Mouse (Mus musculus): ENCODE data around the gene Tmx2. TPM values are rescaled to one million over a fixed set of nuclear protein-coding genes. Genes with fewer than 3 reads are reported as not detected.

Gene Tmx2
- polyA plus RNA-seq, 1 experiment from 2014 or later, result 117 TPM

DNA sequence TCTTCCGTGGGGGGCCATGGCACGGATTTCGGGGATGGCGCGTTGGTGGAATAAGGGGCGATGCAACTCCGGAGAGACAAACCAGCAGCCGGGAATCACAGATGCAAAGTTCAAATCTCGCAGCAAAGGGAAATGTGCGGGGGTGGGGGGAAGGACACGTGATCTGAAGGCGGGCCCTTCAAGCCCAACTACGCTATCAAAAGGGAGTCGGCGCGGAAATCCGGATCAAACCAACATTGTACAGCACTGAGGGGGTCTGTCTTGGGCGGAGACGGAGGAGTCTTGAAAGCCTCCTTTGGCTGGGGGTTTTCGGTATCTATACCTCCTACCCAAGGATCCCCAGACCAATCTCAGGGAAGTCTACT is 8.4 kb downstream of the Tmx2 start, which contains the start of gene Selenoh:
Gene Selenoh (minus strand): TSS at position 202 of the 365 bp plus-strand sequence.
- WGBS, result 1% methylated on average over 20 of the region's 20 CpGs
- H3K4me1 ChIP-seq (replicated peaks; ENCODE audit: control insufficient read depth, insufficient read depth, low read length), result peaks cover 9% of the 10 kb centered on the region
- H3K9ac ChIP-seq (ENCODE audit: low read length), result peak within 1 kb of the TSS; percentile 95
- H3K36me3 ChIP-seq (ENCODE audit: control insufficient read depth, insufficient read depth, low read length), result peaks cover 18% of the 10 kb centered on the region
- peak within 1 kb of the TSS; percentile 93 for H3K27ac ChIP-seq (ENCODE audit: low read length)
- H3K27me3 ChIP-seq (ENCODE audit: control insufficient read depth, insufficient read depth, low read depth, low read length), result no peaks in the 10 kb centered on the region
- ATAC-seq (ENCODE audit: low read depth), result peak; percentile 97
- H3K4me2 ChIP-seq (ENCODE audit: low read depth, low read length), result peak within 1 kb of the TSS; percentile 81
- peak within 1 kb of the TSS; percentile 77 for H3K4me3 ChIP-seq (ENCODE audit: low read length)
- H3K9me3 ChIP-seq (ENCODE audit: control insufficient read depth, low read length), result no peaks in the 10 kb centered on the region

DNA sequence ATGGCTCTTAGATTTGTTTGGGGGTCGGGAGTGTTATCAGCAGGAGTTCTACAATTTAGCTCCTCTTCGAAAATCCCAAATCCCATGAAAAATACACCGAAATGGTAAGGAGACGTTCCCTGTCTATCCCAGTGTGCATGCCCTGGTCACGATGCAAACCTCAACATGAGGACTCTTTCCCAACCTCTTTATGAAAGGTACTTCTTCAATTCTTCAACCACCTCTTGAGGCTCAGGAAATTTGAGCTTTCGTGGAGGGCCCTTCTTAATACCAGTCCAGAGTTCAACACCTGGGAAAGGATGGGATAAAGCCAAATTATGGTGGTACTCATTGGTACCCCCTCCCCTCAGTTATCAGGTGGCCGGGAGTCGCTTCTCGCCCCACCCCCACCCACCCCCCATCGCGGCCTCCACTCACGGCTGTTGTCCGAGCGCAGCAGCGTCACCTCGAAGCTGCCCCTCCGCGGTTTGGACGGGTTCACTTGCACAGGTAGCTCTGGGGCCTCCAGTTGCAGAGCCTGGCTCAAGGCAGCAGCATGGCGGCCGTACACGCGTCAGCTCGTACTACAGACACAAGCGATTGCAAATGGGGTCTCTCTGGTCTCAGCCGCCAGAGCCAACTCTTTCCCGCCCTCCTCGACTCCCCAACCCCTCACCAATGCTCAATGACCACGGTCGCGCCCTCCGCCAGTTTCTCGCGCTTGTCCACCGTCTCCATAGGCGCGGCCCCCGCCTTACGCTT is 8.9 kb downstream of the Tmx2 start:
- peak overlapping the region; percentile 93 for H3K27ac ChIP-seq (ENCODE audit: low read length)
- H3K27me3 ChIP-seq (ENCODE audit: control insufficient read depth, insufficient read depth, low read depth, low read length), result no peaks in the 10 kb centered on the region
- peak overlapping the region; percentile 81 for H3K4me2 ChIP-seq (ENCODE audit: low read depth, low read length)
- no peaks in the 10 kb centered on the region for H3K9me3 ChIP-seq (ENCODE audit: control insufficient read depth, low read length)
- H3K4me3 ChIP-seq (ENCODE audit: low read length), result peak overlapping the region; percentile 77
- H3K4me1 ChIP-seq (replicated peaks; ENCODE audit: control insufficient read depth, insufficient read depth, low read length), result peaks cover 9% of the 10 kb centered on the region
- H3K9ac ChIP-seq (ENCODE audit: low read length), result peak overlapping the region; percentile 95
- WGBS, result 1% methylated on average over 39 of the region's 39 CpGs
- peak; percentile 70 for ATAC-seq (ENCODE audit: low read depth)
- peaks cover 16% of the 10 kb centered on the region for H3K36me3 ChIP-seq (ENCODE audit: control insufficient read depth, insufficient read depth, low read length)

DNA sequence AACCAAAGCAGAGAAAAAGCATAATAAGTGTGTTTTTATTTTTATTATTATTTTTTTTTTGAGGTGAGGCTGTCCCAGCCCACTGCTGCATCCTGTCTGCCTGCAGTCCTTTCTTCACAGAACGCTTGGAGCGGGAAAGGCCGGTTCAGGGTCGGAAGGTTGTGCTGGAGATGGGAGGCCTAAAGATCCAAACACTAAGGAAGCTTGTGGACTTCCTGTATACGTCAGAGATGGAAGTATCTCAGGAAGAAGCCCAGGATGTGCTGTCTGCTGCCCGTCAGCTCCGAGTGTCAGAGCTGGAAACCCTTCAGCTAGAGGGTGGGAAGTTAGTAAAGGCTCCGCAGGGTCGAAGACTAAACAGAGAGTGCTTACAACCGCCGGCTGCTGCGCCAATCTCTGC is 12.9 kb downstream of the Tmx2 start:
- no peak for ATAC-seq (ENCODE audit: low read depth)
- WGBS, result 39% methylated on average over 12 of the region's 12 CpGs

DNA sequence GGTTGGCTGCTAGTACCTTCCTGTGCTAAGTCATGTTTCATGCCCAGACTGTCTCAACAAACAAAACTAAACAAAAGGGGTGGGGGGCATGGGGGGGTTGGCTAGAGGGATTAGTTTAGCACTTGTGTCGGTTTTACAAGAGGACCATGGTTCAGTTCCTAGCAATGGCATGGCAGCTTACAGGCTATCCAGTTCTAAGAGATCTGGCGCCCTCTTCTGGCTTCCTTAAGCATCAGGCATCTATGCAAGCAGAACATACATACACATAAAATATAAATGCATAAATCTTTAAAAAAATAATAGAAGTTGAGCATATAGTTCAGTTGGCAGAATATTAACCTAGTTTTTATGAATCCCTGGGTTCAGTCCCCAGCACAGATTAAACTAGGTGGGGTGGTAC is 16.1 kb downstream of the Tmx2 start:
- Histone ChIP-seq H3K9me3 (ENCODE audit: control insufficient read depth, low read length) (no peaks in the 10 kb centered on the region), H3K27me3 (ENCODE audit: control insufficient read depth, insufficient read depth, low read depth, low read length) (no peaks in the 10 kb centered on the region), H3K36me3 (ENCODE audit: control insufficient read depth, insufficient read depth, low read length) (no peaks in the 10 kb centered on the region), H3K4me3 (ENCODE audit: low read length) (no peak overlapping the region), H3K4me1 (replicated peaks; ENCODE audit: control insufficient read depth, insufficient read depth, low read length) (no peaks in the 10 kb centered on the region; the same call in 1 of the 2 replicates), H3K27ac (ENCODE audit: low read length) (no peak overlapping the region), H3K4me2 (ENCODE audit: low read depth, low read length) (no peak overlapping the region), H3K9ac (ENCODE audit: low read length) (no peak overlapping the region)
- ATAC-seq (ENCODE audit: low read depth), result no peak
- WGBS, result 34% methylated on average over 2 of the region's 2 CpGs

More for the DNA sequence above, 12.9 kb downstream of the Tmx2 start:
- H3K9me3 ChIP-seq (ENCODE audit: control insufficient read depth, low read length), result no peaks in the 10 kb centered on the region
- H3K4me3 ChIP-seq (ENCODE audit: low read length), result no peak overlapping the region
- H3K4me1 ChIP-seq (replicated peaks; ENCODE audit: control insufficient read depth, insufficient read depth, low read length), result peaks cover 9% of the 10 kb centered on the region
- no peaks in the 10 kb centered on the region for H3K27me3 ChIP-seq (ENCODE audit: control insufficient read depth, insufficient read depth, low read depth, low read length)
- H3K9ac ChIP-seq (ENCODE audit: low read length), result no peak overlapping the region
- H3K4me2 ChIP-seq (ENCODE audit: low read depth, low read length), result no peak overlapping the region
- no peaks in the 10 kb centered on the region for H3K36me3 ChIP-seq (ENCODE audit: control insufficient read depth, insufficient read depth, low read length)
- H3K27ac ChIP-seq (ENCODE audit: low read length), result peak overlapping the region; percentile 60

DNA sequence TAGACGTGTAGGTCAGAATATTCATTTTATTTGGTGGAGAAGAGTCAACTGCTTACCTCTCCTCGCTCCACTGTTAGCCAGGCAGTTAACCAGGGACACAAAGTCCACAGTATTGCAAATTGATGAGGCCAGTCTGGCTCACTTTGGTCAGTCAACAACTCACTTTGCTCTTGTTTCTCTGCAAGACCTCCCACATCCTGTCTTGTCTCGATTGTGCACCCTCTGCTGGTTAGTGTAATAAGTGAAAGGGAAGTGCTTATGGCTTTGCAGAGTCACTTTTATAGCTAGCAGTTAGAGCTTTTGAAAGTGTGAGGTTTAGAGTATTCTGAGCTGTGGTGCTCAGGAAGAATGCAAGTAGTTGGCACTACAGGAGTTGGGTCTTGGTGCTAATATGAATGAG is 18.7 kb downstream of the Tmx2 start:
- H3K36me3 ChIP-seq (ENCODE audit: control insufficient read depth, insufficient read depth, low read length), result no peaks in the 10 kb centered on the region
- no peak for ATAC-seq (ENCODE audit: low read depth)
- no peaks in the 10 kb centered on the region for H3K27me3 ChIP-seq (ENCODE audit: control insufficient read depth, insufficient read depth, low read depth, low read length)
- WGBS, result 47% methylated on average over 3 of the region's 3 CpGs
- no peak overlapping the region for H3K4me2 ChIP-seq (ENCODE audit: low read depth, low read length)
- no peak overlapping the region for H3K27ac ChIP-seq (ENCODE audit: low read length)
- no peak overlapping the region for H3K4me3 ChIP-seq (ENCODE audit: low read length)
- no peak overlapping the region for H3K9ac ChIP-seq (ENCODE audit: low read length)
- no peaks in the 10 kb centered on the region for H3K9me3 ChIP-seq (ENCODE audit: control insufficient read depth, low read length)
- no peaks in the 10 kb centered on the region for H3K4me1 ChIP-seq (replicated peaks; ENCODE audit: control insufficient read depth, insufficient read depth, low read length)

DNA sequence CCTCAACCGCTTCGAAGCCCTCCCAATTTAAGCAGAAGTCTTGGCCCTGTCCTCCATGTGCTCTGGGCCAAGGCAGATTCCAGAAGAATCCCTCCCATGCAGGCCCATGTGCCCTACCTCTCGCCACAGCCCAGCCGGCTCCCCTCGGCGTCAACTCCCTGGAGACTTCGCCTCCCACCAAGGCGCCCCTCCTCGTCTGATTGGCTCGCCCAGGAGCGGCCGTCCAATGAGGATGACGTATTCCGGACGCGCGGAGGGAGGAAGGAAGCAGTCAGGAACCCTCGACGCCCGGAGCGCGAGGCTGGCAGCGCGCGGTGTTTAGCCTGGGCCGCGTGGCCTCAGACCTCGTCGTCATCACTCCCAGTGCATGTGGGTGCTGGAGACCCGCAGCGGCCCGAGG is 20.1 kb downstream of the Tmx2 start, which contains the start of gene Btbd18:
Gene Btbd18 (plus strand): TSS at position 274 of the 400 bp plus-strand sequence.
- Histone ChIP-seq H3K27ac (ENCODE audit: low read length) (no peak within 1 kb of the TSS), H3K4me1 (replicated peaks; ENCODE audit: control insufficient read depth, insufficient read depth, low read length) (no peaks in the 10 kb centered on the region), H3K27me3 (ENCODE audit: control insufficient read depth, insufficient read depth, low read depth, low read length) (no peaks in the 10 kb centered on the region), H3K4me2 (ENCODE audit: low read depth, low read length) (no peak within 1 kb of the TSS), H3K4me3 (ENCODE audit: low read length) (no peak within 1 kb of the TSS), H3K9ac (ENCODE audit: low read length) (no peak within 1 kb of the TSS), H3K36me3 (ENCODE audit: control insufficient read depth, insufficient read depth, low read length) (no peaks in the 10 kb centered on the region), H3K9me3 (ENCODE audit: control insufficient read depth, low read length) (no peaks in the 10 kb centered on the region)
- no peak for ATAC-seq (ENCODE audit: low read depth)
- 93% methylated on average over 31 of the region's 32 CpGs for WGBS

DNA sequence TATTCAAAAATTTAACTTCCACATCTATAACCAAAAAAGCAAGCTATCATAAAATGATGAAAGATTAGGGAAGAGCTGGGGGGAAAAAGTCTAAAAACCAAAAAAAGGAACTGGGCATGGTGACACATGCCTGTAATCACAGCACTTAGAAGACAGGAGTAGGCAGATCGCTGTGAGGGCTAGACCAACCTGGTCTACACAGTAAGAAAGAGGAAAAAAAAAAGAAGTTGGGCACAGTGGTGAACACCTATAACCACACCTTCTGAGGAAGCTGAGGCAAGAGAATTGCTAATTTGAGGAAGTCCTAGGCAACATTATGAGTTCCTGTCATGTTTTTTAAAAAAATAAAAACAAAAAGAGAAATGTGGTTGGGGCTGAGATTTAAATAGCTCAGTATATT is 23.1 kb downstream of the Tmx2 start:
- no peaks in the 10 kb centered on the region for H3K27me3 ChIP-seq (ENCODE audit: control insufficient read depth, insufficient read depth, low read depth, low read length)
- H3K36me3 ChIP-seq (ENCODE audit: control insufficient read depth, insufficient read depth, low read length), result no peaks in the 10 kb centered on the region
- H3K4me3 ChIP-seq (ENCODE audit: low read length), result no peak overlapping the region
- H3K4me1 ChIP-seq (replicated peaks; ENCODE audit: control insufficient read depth, insufficient read depth, low read length), result no peaks in the 10 kb centered on the region
- no peak for ATAC-seq (ENCODE audit: low read depth)
- no peaks in the 10 kb centered on the region for H3K9me3 ChIP-seq (ENCODE audit: control insufficient read depth, low read length)
- WGBS, result 75% methylated on average over 1 of the region's 1 CpGs
- H3K27ac ChIP-seq (ENCODE audit: low read length), result no peak overlapping the region
- no peak overlapping the region for H3K4me2 ChIP-seq (ENCODE audit: low read depth, low read length)
- H3K9ac ChIP-seq (ENCODE audit: low read length), result no peak overlapping the region

DNA sequence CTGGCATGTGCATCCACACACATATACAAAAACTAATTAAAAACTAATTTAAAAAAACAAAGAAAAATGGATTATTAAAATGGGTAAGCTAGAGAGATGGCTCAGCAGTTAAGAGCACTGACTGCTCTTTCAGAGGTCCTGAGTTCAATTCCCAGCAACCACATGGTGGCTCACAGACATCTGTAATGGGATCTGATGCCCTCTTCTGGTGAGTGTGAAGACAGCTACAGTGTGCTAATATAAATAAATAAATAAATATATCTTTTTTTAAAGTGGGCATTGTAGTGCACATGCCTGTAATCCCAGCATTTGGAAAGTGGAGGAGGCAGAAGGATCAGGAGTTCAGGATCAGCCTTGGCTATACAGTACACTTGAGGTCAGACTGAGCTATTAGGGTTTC is 25.6 kb downstream of the Tmx2 start:
- no peaks in the 10 kb centered on the region for H3K36me3 ChIP-seq (ENCODE audit: control insufficient read depth, insufficient read depth, low read length)
- H3K9me3 ChIP-seq (ENCODE audit: control insufficient read depth, low read length), result no peaks in the 10 kb centered on the region
- no peak overlapping the region for H3K27ac ChIP-seq (ENCODE audit: low read length)
- no peak overlapping the region for H3K4me2 ChIP-seq (ENCODE audit: low read depth, low read length)
- H3K27me3 ChIP-seq (ENCODE audit: control insufficient read depth, insufficient read depth, low read depth, low read length), result no peaks in the 10 kb centered on the region
- no peaks in the 10 kb centered on the region for H3K4me1 ChIP-seq (replicated peaks; ENCODE audit: control insufficient read depth, insufficient read depth, low read length)
- ATAC-seq (ENCODE audit: low read depth), result no peak
- no peak overlapping the region for H3K4me3 ChIP-seq (ENCODE audit: low read length)
- H3K9ac ChIP-seq (ENCODE audit: low read length), result no peak overlapping the region

DNA sequence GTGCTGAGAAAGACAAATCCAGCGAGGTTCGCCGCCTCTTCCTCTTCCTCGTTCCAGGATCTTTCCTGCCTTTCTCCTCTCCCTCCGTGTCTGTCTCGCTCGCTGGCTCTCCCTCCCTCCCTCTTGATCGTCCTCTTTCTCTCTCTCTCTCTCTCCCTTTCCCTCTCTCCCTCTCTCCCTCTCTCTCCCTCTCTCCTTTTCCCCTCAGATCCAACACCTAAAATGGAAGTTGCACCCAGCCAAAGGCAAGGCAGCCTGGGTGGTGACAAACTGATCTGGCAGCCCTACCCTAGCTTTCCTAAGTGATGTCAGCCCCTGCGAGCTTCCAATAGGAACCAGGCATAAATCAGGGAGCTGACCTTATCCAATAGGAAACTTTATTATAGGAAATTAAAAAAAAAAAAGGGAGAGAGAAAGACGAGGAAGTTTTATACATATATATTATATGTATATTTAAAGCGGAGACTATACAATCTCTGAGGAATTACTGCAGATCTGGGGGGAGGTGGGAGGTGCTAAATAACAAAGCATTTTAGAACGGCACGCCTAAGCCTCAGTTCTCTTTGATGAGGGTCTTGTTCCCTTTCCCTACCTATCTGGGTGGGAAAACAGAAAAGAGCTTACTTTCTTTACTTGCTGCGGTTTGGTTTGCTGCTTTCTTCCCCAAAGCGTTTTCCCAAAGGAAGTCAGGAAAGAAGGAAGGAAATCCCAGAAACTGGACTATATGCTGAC is 28.3 kb downstream of the Tmx2 start, which contains the start of gene Ctnnd1:
Gene Ctnnd1 (minus strand): TSS at position 302 of the 732 bp plus-strand sequence.
- Histone ChIP-seq H3K36me3 (ENCODE audit: control insufficient read depth, insufficient read depth, low read length) (peaks cover 2% of the 10 kb centered on the region; the same call in 1 of the 2 replicates), H3K9ac (ENCODE audit: low read length) (peak within 1 kb of the TSS; percentile 89), H3K27me3 (ENCODE audit: control insufficient read depth, insufficient read depth, low read depth, low read length) (no peaks in the 10 kb centered on the region), H3K4me2 (ENCODE audit: low read depth, low read length) (peak within 1 kb of the TSS; percentile 65), H3K4me3 (ENCODE audit: low read length) (peak within 1 kb of the TSS; percentile 74), H3K27ac (ENCODE audit: low read length) (peak within 1 kb of the TSS; percentile 99), H3K4me1 (replicated peaks; ENCODE audit: control insufficient read depth, insufficient read depth, low read length) (peaks cover 16% of the 10 kb centered on the region), H3K9me3 (ENCODE audit: control insufficient read depth, low read length) (no peaks in the 10 kb centered on the region)
- WGBS, result 0% methylated on average over 15 of the region's 15 CpGs
- ATAC-seq (ENCODE audit: low read depth), result peak; percentile 99

All from lung, embryonic 16.5 days (tissue).